Mouse (Mus musculus): ENCODE measurements around the gene Tnpo3. TPM values are rescaled to one million over a fixed set of nuclear protein-coding genes. Genes with fewer than 3 reads are reported as not detected.
"Not testable (repeated sequence)": the region's sequence is repeated elsewhere in the genome, so short reads cannot be mapped to it uniquely, and the experiment has no call there.

Gene Tnpo3
- total RNA-seq, 2 experiments from 2014 or later: 34.4 to 40.6 TPM

GRCm38 (mm10) chr6:29636322-29637092, 26.8 kb upstream of the Tnpo3 start:
- no peak overlapping the region for H3K4me3 ChIP-seq
- no peak overlapping the region for H3K27ac ChIP-seq
- intact Hi-C loops (cut with DNase I): no loop called here
- no peak for DNase-seq
- TF ChIP-seq CTCF (IDR thresholded peaks at IDR 0.05): no peak

GRCm38 (mm10) chr6:29634537-29634936, 24.9 kb upstream of the Tnpo3 start:
- TF ChIP-seq CTCF (IDR thresholded peaks at IDR 0.05): no peak
- DNase-seq: no peak
- intact Hi-C loops (cut with DNase I): no loop called here
- Histone ChIP-seq H3K4me3 (no peak overlapping the region), H3K27ac (no peak overlapping the region)

DNA sequence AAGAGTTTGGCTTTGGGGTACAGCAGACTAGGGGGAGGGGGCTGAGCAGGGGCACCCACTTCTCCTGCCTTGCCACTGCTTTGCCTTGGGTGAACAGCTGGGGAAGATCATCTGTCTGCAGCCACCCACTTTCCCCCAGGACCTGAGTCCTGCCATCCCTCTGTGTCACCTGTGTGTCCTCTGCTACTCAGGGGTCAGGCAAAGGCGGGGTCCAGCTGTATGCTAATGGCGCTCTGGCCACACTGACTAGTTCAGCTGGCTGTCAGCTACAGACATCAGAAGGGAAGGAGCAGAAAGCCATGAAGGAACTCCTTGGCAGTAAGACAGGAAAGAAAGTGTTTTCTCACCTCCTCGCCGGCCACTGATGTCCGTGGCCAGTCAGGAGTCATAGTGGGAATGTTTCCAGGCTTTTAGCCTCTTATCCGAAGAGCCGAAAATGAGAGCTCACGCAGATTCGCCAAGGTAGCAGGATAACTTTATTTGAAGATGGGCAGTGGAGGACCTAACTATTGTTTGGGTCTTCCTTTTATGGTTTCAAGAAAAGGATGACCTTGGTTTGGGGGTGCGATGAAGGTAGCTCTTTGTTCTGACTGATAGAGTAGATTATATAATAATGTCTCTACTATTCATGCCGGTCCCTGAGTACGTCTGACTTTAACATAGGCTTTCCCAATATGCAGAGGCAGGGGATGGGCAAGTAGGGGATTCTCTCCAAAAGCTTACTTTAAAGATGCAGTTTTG, 23.0 kb upstream of the Tnpo3 start:
- no peak overlapping the region for H3K4me3 ChIP-seq
- no peak for TF ChIP-seq CTCF (IDR thresholded peaks at IDR 0.05)
- H3K27ac ChIP-seq: no peak overlapping the region
- intact Hi-C loops (cut with DNase I): no loop called here
- DNase-seq: no peak

GRCm38 (mm10) chr6:29631751-29632551, 22.3 kb upstream of the Tnpo3 start:
- H3K27ac ChIP-seq: no peak overlapping the region
- no peak overlapping the region for H3K4me3 ChIP-seq
- intact Hi-C loops (cut with DNase I): no loop called here
- no peak for DNase-seq
- no peak for TF ChIP-seq CTCF (IDR thresholded peaks at IDR 0.05)

GRCm38 (mm10) chr6:29630216-29630615, 20.5 kb upstream of the Tnpo3 start:
- intact Hi-C loops (cut with DNase I): no loop called here
- Histone ChIP-seq H3K27ac (no peak overlapping the region), H3K4me3 (no peak overlapping the region)
- DNase-seq: no peak
- TF ChIP-seq CTCF (IDR thresholded peaks at IDR 0.05): no peak

DNA sequence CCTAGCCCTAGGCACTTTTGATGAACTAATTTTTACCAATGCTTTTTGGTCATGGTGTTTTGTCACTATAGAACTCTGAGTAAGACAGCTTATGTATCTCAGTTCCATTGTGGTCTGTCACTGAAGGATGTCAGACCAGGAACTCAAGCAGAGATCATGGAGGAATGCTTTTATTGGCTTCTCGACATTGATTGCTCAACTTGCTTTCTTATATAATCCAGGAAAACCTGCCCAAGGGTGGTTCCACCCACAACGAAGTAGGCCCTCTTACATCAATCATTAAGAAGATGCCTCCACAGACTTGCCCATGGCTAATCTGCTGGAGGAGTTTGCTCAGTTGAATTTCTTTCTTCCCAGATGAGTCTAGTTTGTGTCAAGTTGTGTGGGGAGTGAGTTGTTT, 18.1 kb upstream of the Tnpo3 start:
- no peak for DNase-seq
- no peak overlapping the region for H3K4me3 ChIP-seq
- intact Hi-C loops (cut with DNase I): no loop called here
- no peak overlapping the region for H3K27ac ChIP-seq
- no peak for TF ChIP-seq CTCF (IDR thresholded peaks at IDR 0.05)

- no peak overlapping the region for H3K4me3 ChIP-seq
- no peak for DNase-seq
- no peak overlapping the region for H3K27ac ChIP-seq
- no peak for TF ChIP-seq CTCF (IDR thresholded peaks at IDR 0.05)
- intact Hi-C loops (cut with DNase I): no loop called here
Measured at GRCm38 (mm10) chr6:29623857-29624256, 14.2 kb upstream of the Tnpo3 start.

GRCm38 (mm10) chr6:29622273-29622672, 12.6 kb upstream of the Tnpo3 start:
- TF ChIP-seq CTCF (IDR thresholded peaks at IDR 0.05): no peak
- DNase-seq: no peak
- intact Hi-C loops (cut with DNase I): no loop called here
- Histone ChIP-seq H3K27ac (no peak overlapping the region), H3K4me3 (no peak overlapping the region)

GRCm38 (mm10) chr6:29620840-29621543, 11.3 kb upstream of the Tnpo3 start:
- Histone ChIP-seq H3K27ac (no peak overlapping the region), H3K4me3 (no peak overlapping the region; the same call in 1 of the 2 replicates)
- no peak for TF ChIP-seq CTCF (IDR thresholded peaks at IDR 0.05)
- no peak for DNase-seq
- intact Hi-C loops (cut with DNase I): no loop called here

DNA sequence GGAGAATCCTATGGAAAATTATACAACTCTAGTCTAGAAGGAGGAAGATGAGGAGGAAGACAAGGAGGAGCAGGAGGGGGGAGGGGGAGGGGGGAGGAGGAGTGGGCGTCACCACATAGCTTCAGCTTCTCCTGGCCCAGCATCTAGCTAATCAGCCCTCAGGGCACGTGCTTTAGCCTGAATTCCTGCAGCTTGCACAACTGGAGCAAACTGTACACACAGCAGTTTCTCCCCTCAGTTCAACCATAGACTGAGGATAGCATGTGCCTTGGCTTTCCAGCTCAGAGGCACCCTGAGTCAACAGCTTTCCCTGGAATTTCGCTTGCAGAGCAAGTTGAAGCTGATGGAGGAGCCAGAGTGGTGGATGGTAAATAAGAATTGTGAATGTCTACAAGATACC, 10.5 kb upstream of the Tnpo3 start:
- intact Hi-C loops (cut with DNase I): no loop called here

GRCm38 (mm10) chr6:29610020-29610640, 443 bp upstream of the Tnpo3 start:
- DNase-seq; intact Hi-C loops (cut with DNase I): not testable (repeated sequence)
- H3K4me3 ChIP-seq: peak overlapping the region; percentile 93
- peak overlapping the region; percentile 98 for H3K27ac ChIP-seq

More for the DNA sequence above, 10.5 kb upstream of the Tnpo3 start:
- H3K4me3 ChIP-seq: no peak overlapping the region
- no peak for TF ChIP-seq CTCF (IDR thresholded peaks at IDR 0.05)
- no peak for DNase-seq
- H3K27ac ChIP-seq: no peak overlapping the region

DNA sequence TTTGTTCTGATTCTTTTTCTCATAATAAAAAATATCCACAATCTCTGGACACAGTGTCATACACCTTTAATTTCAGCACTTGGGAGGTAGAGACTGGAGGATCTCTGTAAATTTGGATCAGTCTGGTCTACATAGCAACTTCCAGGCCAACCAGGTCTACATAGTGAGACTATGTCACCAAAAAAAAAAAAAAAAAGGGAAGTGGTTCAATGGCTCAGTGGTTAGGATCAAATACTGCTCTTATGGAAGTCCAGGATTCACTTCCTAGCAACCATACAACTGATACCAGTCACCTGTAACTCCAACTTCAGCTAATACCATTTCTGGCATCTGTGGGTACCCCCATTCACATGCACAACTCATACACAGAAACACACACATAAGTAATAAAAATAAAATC, 9.5 kb downstream of the Tnpo3 start:
- Histone ChIP-seq H3K27ac (no peak overlapping the region), H3K4me3 (no peak overlapping the region)
- no peak for TF ChIP-seq CTCF (IDR thresholded peaks at IDR 0.05)
- no peak for DNase-seq
- intact Hi-C loops (cut with DNase I): loop anchor here (10.0 kb wide), 1 partner anchor 215 kb away; the partner anchor contains the start of gene Opn1sw
